Mouse (Mus musculus) liver, embryonic 14.5 days (tissue): ENCODE measurements around the gene Ankrd33b.

ENCODE experiments used
- CTCF ChIP-seq: IDR thresholded peaks from 2 replicates; pipeline ENCODE4 v1.5.1; 2016; ENCODE audit warnings: antibody characterized with exemption, low read depth, control low read depth
- EP300 ChIP-seq: IDR thresholded peaks from 2 replicates; pipeline ENCODE4 v1.6.1; 2016; ENCODE audit warnings: antibody characterized with exemption, low read depth

DNA sequence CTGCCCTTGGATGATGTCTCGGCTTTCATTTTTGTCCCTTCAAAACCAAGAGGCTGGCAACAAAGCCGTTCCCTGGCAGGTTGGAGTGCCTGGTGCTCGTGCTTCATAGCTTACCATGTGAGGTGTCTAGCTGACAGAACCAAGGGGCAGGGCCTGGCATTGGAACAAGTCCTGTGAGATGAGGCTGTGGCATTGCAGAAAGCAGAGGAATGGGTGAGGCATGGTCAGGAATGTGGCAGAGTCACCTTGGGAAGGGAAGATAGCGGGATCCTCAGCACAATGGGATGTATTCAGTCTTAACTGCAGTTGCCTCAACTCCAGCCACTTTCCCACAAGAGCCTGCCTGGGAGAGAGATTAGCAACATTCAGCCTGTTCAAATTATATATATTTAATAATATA lies 24.6 kb upstream of the Ankrd33b start:
- TF ChIP-seq CTCF = no peak
- no peak for TF ChIP-seq EP300
